Mouse (Mus musculus) midbrain, embryonic 13.5 days (tissue): ENCODE results near the gene Efcab11. TPM values are rescaled to one million over a fixed set of nuclear protein-coding genes. Genes with fewer than 3 reads are reported as not detected.

Experiments
- ATAC-seq: fragments of 200-750 bp; cut with Nextera tagmentation; 2 replicates; pipeline ENCODE4 v1.8.0; 2017; ENCODE audit warnings: mild to moderate bottlenecking, moderate TSS enrichment, moderate library complexity
- H3K27ac ChIP-seq: fragments of 300-500 bp; sonication (generic); 2 replicates; pipeline ENCODE4 v1.5.1; 2015; ENCODE audit warnings: inconsistent platforms, mild to moderate bottlenecking, moderate library complexity
- H3K27me3 ChIP-seq: fragments of 300-500 bp; sonication (generic); 2 replicates; pipeline ENCODE4 v1.6.1; 2015; ENCODE audit warnings: mild to moderate bottlenecking, inconsistent platforms
- H3K36me3 ChIP-seq: fragments of 300-500 bp; sonication (generic); 2 replicates; pipeline ENCODE4 v1.6.1; 2015; ENCODE audit warnings: mild to moderate bottlenecking, inconsistent platforms
- H3K4me1 ChIP-seq: fragments of 300-500 bp; sonication (generic); replicated peaks from 2 replicates; pipeline ENCODE4 v1.6.1; 2015; ENCODE audit warnings: inconsistent platforms
- H3K4me2 ChIP-seq: fragments of 300-500 bp; sonication (generic); replicated peaks from 2 replicates; pipeline ENCODE4 v1.6.1; 2015; ENCODE audit warnings: moderate library complexity, mild to moderate bottlenecking, inconsistent platforms
- H3K4me3 ChIP-seq: fragments of 300-500 bp; sonication (generic); replicated peaks from 2 replicates; pipeline ENCODE4 v1.5.1; 2015; ENCODE audit warnings: mild to moderate bottlenecking, inconsistent platforms
- H3K9ac ChIP-seq: fragments of 300-500 bp; sonication (generic); replicated peaks from 2 replicates; pipeline ENCODE4 v1.6.1; 2015; ENCODE audit warnings: mild to moderate bottlenecking, inconsistent platforms
- H3K9me3 ChIP-seq: fragments of 300-500 bp; sonication (generic); 2 replicates; pipeline ENCODE4 v1.6.1; 2016; ENCODE audit warnings: mild to moderate bottlenecking, inconsistent platforms
- WGBS: fragments of 180-500 bp; shearing (Covaris S2); methylation state at CpG from one replicate; pipeline ENCODE4 v1.1.7; 2015; 5-methylcytosine and 5-hydroxymethylcytosine counted together
- polyA plus RNA-seq: library from polyadenylated mRNA; unstranded; fragments of >200 nt; fragmentation: Nextera tagmentation; extraction: Ambion mirVana; gene quantifications from 2 replicates; pipeline ENCODE4 v1.2.1, GENCODE M21; 2015

The Efcab11 gene
- 9.2 and 10.3 TPM in 2 replicates for polyA plus RNA-seq

DNA sequence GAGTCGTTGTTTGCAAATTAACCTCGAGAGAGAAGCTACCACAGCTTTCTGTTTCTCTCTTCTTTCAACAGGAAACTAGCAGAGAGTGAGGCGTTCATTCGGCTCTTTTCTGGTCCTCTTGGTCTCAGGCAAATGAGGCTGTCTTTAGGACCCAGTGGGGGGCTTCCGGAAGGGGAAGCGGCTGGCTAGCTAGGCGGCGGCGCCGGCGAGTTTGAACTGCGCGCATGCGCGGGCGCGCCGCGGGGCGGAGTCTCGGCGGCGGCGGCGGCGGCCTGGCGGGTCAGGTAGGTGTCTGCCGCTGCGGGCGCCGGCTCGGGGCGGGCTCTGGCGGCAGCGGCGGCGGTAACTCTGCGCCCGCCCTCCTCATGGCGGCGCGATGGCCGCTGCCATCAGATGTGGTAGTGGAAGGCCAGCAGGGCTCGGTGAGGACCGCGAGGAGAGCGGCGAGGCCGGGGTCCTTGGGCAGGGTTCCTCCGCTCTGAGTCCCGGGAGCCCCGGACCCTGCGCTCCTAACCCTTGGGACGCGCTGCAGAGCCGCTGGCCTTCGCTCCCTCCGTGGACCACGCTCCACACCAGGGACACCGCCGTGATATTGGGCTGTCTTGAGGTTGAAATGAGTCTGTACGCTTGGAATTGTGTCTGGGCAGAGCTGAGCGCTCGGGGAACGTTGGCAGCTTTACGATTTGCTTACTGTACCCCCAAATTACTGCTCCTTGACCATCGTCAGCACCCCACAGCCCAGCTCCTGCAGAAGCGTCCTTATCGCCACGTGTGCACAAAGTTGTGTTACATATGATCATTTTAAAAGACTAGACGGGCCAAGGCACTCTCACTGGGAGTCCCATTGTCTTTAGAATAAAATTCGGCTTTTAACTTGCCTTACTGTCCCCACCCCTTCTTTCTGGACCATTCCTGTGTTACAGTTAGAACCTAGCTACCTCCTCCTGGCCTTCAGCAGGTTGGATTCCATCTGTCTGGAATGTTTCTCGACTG lies at the start of gene Efcab11, which contains the start of gene Tdp1:
Efcab11 (minus strand) TSS at position 171 of the 993 bp plus-strand sequence.
Tdp1 (plus strand) TSS at position 249 of the 993 bp plus-strand sequence.
- Histone ChIP-seq H3K4me1 (peaks cover 39% of the 10 kb centered on the region), H3K4me2 (peak within 1 kb of the TSS; percentile 92), H3K27me3 (no peaks in the 10 kb centered on the region), H3K9me3 (no peaks in the 10 kb centered on the region), H3K27ac (peak within 1 kb of the TSS; percentile 84), H3K9ac (peak within 1 kb of the TSS; percentile 95), H3K4me3 (peak within 1 kb of the TSS; percentile 87), H3K36me3 (peaks cover 3% of the 10 kb centered on the region; the same call in 1 of the 2 replicates)
- ATAC-seq, result peak; percentile 86
- under 1% methylated on average over 72 of the region's 73 CpGs for WGBS

DNA sequence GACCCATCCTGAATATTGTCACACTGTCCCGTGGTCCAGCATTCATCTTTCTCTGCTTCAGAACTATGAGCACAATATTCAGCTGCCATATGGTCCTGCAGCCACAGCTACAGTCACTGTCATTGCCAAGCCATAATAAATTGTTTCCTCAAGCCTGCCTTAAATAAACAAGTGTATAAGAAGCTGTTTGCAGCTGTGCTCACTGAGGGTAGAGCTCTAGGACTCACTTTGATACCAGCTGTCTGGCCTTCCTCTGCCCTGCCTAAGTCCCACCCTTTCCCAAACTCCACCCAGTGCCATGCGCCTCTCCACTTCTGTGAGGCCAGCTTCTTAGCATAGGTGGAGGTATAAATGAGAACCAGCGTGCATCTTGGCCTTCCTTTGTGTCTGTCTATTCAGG lies 49.4 kb upstream of the Efcab11 start:
- 97% methylated on average over 3 of the region's 3 CpGs for WGBS
- H3K36me3 ChIP-seq, result peaks cover 60% of the 10 kb centered on the region

DNA sequence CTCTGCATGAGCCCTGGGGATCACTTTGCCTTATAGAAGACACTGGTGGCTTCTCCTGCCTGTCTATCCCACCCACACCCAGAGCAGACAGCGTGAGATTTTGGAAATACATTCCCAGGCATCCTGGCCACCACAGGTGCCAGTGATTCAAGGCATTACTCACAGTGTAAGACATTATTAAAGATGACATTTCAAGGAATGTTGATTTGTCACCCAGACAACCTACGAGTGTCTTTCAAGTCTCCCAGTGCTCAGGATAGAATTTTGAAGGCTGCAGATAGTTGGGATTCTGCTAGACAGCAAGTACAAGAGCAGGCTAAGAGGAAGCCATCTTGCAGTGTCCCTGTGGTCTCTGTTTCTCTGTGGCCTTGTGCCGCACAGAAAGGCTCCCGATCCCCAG lies 48.0 kb upstream of the Efcab11 start:
- peaks cover 54% of the 10 kb centered on the region for H3K36me3 ChIP-seq

More for the DNA sequence above, 49.4 kb upstream of the Efcab11 start:
- no peaks in the 10 kb centered on the region for H3K4me1 ChIP-seq
- no peaks in the 10 kb centered on the region for H3K27me3 ChIP-seq
- H3K27ac ChIP-seq, result no peak overlapping the region
- H3K9me3 ChIP-seq, result no peaks in the 10 kb centered on the region
- H3K4me2 ChIP-seq, result no peak overlapping the region
- ATAC-seq, result no peak
- H3K4me3 ChIP-seq, result no peak overlapping the region
- no peak overlapping the region for H3K9ac ChIP-seq

DNA sequence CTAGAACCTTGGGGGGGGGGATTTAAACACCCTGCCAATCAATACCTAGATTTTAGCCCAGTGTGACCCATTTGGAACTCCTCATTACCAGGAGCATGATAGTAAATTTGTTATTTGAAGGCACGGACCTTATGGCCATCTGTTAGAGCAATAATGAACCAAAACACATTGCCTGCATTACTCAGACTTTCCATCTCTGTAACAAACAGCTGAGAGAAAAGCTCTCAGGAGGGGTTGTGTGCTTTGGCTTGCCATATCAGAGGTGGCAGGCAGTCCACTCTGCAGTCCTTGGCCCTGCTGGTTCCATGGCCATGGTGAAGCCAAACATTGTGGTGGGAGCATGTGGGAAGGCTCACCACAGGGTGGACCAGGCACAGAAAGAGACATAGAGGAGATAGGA lies 44.9 kb upstream of the Efcab11 start:
- Histone ChIP-seq H3K9ac (no peak overlapping the region), H3K4me3 (no peak overlapping the region), H3K4me2 (no peak overlapping the region), H3K9me3 (no peaks in the 10 kb centered on the region), H3K27ac (no peak overlapping the region), H3K27me3 (peaks cover 8% of the 10 kb centered on the region; the same call in 1 of the 2 replicates), H3K36me3 (peaks cover 35% of the 10 kb centered on the region), H3K4me1 (peaks cover under 1% of the 10 kb centered on the region)
- no peak for ATAC-seq
- 94% methylated on average over 1 of the region's 1 CpGs for WGBS

More for the DNA sequence above, 48.0 kb upstream of the Efcab11 start:
- 98% methylated on average over 4 of the region's 4 CpGs for WGBS
- Histone ChIP-seq H3K27ac (no peak overlapping the region), H3K27me3 (peaks cover 4% of the 10 kb centered on the region; the same call in 1 of the 2 replicates), H3K9me3 (no peaks in the 10 kb centered on the region), H3K4me1 (no peaks in the 10 kb centered on the region), H3K9ac (no peak overlapping the region), H3K4me2 (no peak overlapping the region), H3K4me3 (no peak overlapping the region)
- ATAC-seq, result no peak

DNA sequence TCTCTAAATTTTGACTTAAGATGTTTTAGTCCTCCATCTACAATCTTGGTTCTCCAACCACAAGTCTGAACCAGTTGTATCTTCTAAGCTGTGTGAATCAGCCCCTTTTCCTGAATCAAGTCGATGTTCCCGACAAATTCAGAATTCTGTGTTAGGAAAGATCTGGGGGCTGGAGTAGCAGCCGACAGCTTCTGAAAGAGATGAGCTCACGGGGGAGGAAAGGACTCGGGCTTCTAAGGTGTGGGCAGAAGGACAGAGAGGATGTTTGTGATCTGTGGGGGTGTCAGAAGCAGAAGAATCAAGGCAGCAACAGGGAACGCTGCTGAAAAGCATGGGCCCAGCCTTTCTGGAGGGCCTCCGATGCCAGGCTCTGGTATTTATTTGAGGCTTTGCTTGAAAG lies 44.1 kb upstream of the Efcab11 start:
- ATAC-seq, result no peak
- Histone ChIP-seq H3K36me3 (peaks cover 28% of the 10 kb centered on the region), H3K4me3 (no peak overlapping the region), H3K27me3 (peaks cover 8% of the 10 kb centered on the region; the same call in 1 of the 2 replicates), H3K9me3 (no peaks in the 10 kb centered on the region), H3K9ac (no peak overlapping the region), H3K4me2 (no peak overlapping the region), H3K4me1 (peaks cover 9% of the 10 kb centered on the region), H3K27ac (no peak overlapping the region)
- 88% methylated on average over 7 of the region's 7 CpGs for WGBS

- Histone ChIP-seq H3K27ac (peak overlapping the region; percentile 81), H3K4me2 (no peak overlapping the region), H3K4me1 (peaks cover 17% of the 10 kb centered on the region), H3K9me3 (no peaks in the 10 kb centered on the region), H3K36me3 (peaks cover 31% of the 10 kb centered on the region), H3K4me3 (no peak overlapping the region), H3K27me3 (peaks cover 8% of the 10 kb centered on the region; the same call in 1 of the 2 replicates), H3K9ac (peak overlapping the region; percentile 24; the same call in 1 of the 2 replicates)
- peak; percentile 69 for ATAC-seq
- WGBS, result 34% methylated on average over 5 of the region's 5 CpGs
These were observed 39.5 kb upstream of the Efcab11 start for GRCm38 (mm10) chr12:99923703-99924102.

GRCm38 (mm10) chr12:99923131-99923606 lies 38.9 kb upstream of the Efcab11 start:
- peak; percentile 83 for ATAC-seq
- H3K9me3 ChIP-seq, result no peaks in the 10 kb centered on the region
- H3K27me3 ChIP-seq, result peaks cover 8% of the 10 kb centered on the region; the same call in 1 of the 2 replicates
- H3K4me1 ChIP-seq, result peaks cover 17% of the 10 kb centered on the region
- no peak overlapping the region for H3K4me2 ChIP-seq
- H3K9ac ChIP-seq, result no peak overlapping the region
- WGBS, result 3% methylated on average over 5 of the region's 5 CpGs
- peaks cover 36% of the 10 kb centered on the region for H3K36me3 ChIP-seq
- H3K27ac ChIP-seq, result peak overlapping the region; percentile 81
- no peak overlapping the region for H3K4me3 ChIP-seq

DNA sequence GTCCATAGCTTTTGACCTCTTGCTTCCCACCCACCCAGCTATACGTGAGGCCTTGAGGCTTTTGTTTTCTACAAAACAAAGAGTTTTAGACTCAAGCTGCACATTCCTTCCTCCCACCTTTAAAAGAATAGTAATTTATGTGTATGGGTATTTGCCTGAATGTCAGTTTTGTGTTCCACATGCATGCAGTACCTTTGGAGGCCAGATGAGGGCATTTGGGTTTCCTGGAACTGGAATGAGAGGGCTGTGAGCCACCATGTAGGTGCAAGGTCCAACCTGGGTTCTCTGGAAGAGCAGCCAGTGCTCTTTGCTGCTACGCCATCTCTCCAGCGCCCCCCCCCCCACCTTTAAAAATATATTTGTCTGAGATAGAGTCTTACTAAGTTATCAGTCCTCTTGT lies 36.8 kb upstream of the Efcab11 start:
- H3K36me3 ChIP-seq, result peaks cover 38% of the 10 kb centered on the region
- H3K4me1 ChIP-seq, result peaks cover 17% of the 10 kb centered on the region
- no peaks in the 10 kb centered on the region for H3K27me3 ChIP-seq
- 87% methylated on average over 3 of the region's 3 CpGs for WGBS
- ATAC-seq, result no peak
- H3K9ac ChIP-seq, result no peak overlapping the region
- no peak overlapping the region for H3K4me2 ChIP-seq
- H3K27ac ChIP-seq, result no peak overlapping the region
- H3K9me3 ChIP-seq, result no peaks in the 10 kb centered on the region
- H3K4me3 ChIP-seq, result no peak overlapping the region

DNA sequence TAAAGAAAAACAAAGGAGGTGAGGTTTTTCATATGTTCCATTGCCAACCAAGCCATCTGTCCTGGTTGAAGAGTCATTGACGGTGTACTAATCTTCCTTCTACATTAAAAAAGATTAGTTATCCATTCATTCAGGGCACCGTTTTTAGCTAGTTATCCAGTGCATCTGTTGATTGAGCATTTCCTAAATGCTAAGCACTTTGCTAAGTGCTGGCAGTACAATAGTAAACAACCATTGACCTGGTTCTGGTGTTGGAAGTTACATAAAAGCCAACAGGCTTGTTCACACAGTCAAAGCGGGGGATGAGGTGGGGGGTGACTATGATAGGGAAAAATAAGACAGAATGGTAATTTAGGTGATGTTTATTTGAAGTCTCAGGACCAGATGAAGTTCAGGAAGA lies 35.4 kb upstream of the Efcab11 start:
- ATAC-seq, result no peak
- Histone ChIP-seq H3K4me3 (no peak overlapping the region), H3K27ac (no peak overlapping the region), H3K9me3 (no peaks in the 10 kb centered on the region), H3K27me3 (no peaks in the 10 kb centered on the region), H3K9ac (no peak overlapping the region), H3K36me3 (peaks cover 49% of the 10 kb centered on the region), H3K4me1 (peaks cover 17% of the 10 kb centered on the region), H3K4me2 (no peak overlapping the region)
- WGBS, result 94% methylated on average over 3 of the region's 3 CpGs

- Histone ChIP-seq H3K4me3 (no peak overlapping the region), H3K36me3 (peaks cover 61% of the 10 kb centered on the region), H3K4me2 (no peak overlapping the region), H3K9ac (no peak overlapping the region), H3K9me3 (no peaks in the 10 kb centered on the region), H3K4me1 (peaks cover 3% of the 10 kb centered on the region), H3K27ac (no peak overlapping the region), H3K27me3 (no peaks in the 10 kb centered on the region)
- no peak for ATAC-seq
- 92% methylated on average over 15 of the region's 15 CpGs for WGBS
These were observed 33.7 kb upstream of the Efcab11 start for GRCm38 (mm10) chr12:99917800-99918427.

DNA sequence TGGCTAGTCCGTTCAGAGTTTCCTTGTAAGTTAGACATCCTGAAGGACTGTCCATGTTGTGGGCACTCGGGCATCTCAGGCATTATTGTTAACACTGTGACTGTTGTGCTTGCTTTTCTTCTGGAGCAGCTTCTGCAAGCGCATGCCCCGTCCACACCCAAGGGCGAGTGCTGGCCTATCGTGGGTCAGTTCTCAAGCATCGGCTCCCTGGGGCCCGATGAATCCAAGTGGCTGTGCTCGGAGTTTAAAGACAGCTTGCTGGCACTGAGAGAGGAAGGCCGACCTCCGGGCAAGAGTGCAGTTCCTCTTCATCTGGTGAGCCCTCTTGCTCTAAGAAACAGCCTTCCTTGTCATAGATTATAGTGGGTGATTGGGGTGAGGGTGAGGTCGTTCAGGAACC lies 27.2 kb upstream of the Efcab11 start:
- Histone ChIP-seq H3K4me1 (no peaks in the 10 kb centered on the region), H3K9me3 (no peaks in the 10 kb centered on the region), H3K4me2 (no peak overlapping the region), H3K27ac (no peak overlapping the region), H3K27me3 (no peaks in the 10 kb centered on the region), H3K9ac (no peak overlapping the region), H3K36me3 (peaks cover 74% of the 10 kb centered on the region), H3K4me3 (no peak overlapping the region)
- WGBS, result 88% methylated on average over 12 of the region's 12 CpGs
- ATAC-seq, result no peak

DNA sequence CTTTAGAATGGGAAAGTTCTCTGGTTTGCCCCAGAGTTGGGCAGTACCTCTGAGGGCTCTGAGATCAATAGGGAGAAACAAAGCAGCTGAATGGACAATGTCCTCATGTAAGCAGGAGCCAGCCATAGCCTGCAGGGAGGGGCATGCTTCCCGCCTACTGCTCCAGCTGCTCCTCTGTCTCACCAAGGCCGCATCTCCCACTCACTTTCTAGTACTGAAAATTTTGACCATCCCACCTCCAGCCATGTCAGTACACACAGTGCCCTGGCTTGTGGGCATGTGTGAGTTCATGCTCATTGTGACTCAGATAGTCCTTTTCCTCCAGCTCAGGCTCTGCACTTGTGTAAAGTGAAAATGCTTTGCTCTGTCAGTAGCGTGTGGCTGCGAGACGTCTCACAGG lies 20.3 kb upstream of the Efcab11 start:
- ATAC-seq, result no peak
- no peaks in the 10 kb centered on the region for H3K9me3 ChIP-seq
- WGBS, result 92% methylated on average over 5 of the region's 5 CpGs
- no peak overlapping the region for H3K4me3 ChIP-seq
- peaks cover 71% of the 10 kb centered on the region for H3K36me3 ChIP-seq
- H3K27me3 ChIP-seq, result no peaks in the 10 kb centered on the region
- H3K4me2 ChIP-seq, result no peak overlapping the region
- H3K27ac ChIP-seq, result no peak overlapping the region
- H3K9ac ChIP-seq, result no peak overlapping the region
- H3K4me1 ChIP-seq, result no peaks in the 10 kb centered on the region
